Mouse (Mus musculus) midbrain, embryonic 12.5 days (tissue): Measurements from ENCODE around the gene Surf4. TPM values are rescaled to one million over a fixed set of nuclear protein-coding genes. Genes with fewer than 3 reads are reported as not detected.
A peak's percentile ranks its signal among the peaks of the same experiment; 100 is the strongest.
"Not testable (repeated sequence)": the region's sequence is repeated elsewhere in the genome, so short reads cannot be mapped to it uniquely, and the experiment has no call there.

ENCODE experiments used
- ATAC-seq: fragments of 200-750 bp; cut with Nextera tagmentation; 2 replicates; pipeline ENCODE4 v1.8.0; 2017; ENCODE audit warnings: low read depth, moderate TSS enrichment, moderate library complexity; ENCODE audit not compliant: low FRiP score
- H3K27ac ChIP-seq: fragments of 300-500 bp; sonication (generic); replicated peaks from 2 replicates; pipeline ENCODE4 v1.5.1; 2016; ENCODE audit warnings: mild to moderate bottlenecking
- H3K27me3 ChIP-seq: fragments of 300-500 bp; sonication (generic); 2 replicates; pipeline ENCODE4 v1.6.1; 2016; ENCODE audit warnings: mild to moderate bottlenecking
- H3K36me3 ChIP-seq: fragments of 300-500 bp; sonication (generic); 2 replicates; pipeline ENCODE4 v1.6.1; 2016
- H3K4me1 ChIP-seq: fragments of 300-500 bp; sonication (generic); 2 replicates; pipeline ENCODE4 v1.6.1; 2016
- H3K4me2 ChIP-seq: fragments of 300-500 bp; sonication (generic); replicated peaks from 2 replicates; pipeline ENCODE4 v1.6.1; 2016; ENCODE audit warnings: mild to moderate bottlenecking, moderate library complexity
- H3K4me3 ChIP-seq: fragments of 300-500 bp; sonication (generic); 2 replicates; pipeline ENCODE4 v1.5.1; 2016; ENCODE audit warnings: mild to moderate bottlenecking
- H3K9ac ChIP-seq: fragments of 300-500 bp; sonication (generic); replicated peaks from 2 replicates; pipeline ENCODE4 v1.6.1; 2016; ENCODE audit warnings: mild to moderate bottlenecking, moderate library complexity
- H3K9me3 ChIP-seq: fragments of 300-500 bp; sonication (generic); 2 replicates; pipeline ENCODE4 v1.6.1; 2016; ENCODE audit warnings: mild to moderate bottlenecking
- WGBS: fragments of 180-500 bp; shearing (Covaris S2); methylation state at CpG from one replicate; pipeline ENCODE4 v1.1.7; 2016; 5-methylcytosine and 5-hydroxymethylcytosine counted together
- polyA plus RNA-seq: library from polyadenylated mRNA; unstranded; fragments of >200 nt; fragmentation: Nextera tagmentation; extraction: Ambion mirVana; gene quantifications from 2 replicates; pipeline ENCODE4 v1.2.1, GENCODE M21; 2016

Surf4 gene
- polyA plus RNA-seq, 1 experiment from 2014 or later, result 132 TPM

DNA sequence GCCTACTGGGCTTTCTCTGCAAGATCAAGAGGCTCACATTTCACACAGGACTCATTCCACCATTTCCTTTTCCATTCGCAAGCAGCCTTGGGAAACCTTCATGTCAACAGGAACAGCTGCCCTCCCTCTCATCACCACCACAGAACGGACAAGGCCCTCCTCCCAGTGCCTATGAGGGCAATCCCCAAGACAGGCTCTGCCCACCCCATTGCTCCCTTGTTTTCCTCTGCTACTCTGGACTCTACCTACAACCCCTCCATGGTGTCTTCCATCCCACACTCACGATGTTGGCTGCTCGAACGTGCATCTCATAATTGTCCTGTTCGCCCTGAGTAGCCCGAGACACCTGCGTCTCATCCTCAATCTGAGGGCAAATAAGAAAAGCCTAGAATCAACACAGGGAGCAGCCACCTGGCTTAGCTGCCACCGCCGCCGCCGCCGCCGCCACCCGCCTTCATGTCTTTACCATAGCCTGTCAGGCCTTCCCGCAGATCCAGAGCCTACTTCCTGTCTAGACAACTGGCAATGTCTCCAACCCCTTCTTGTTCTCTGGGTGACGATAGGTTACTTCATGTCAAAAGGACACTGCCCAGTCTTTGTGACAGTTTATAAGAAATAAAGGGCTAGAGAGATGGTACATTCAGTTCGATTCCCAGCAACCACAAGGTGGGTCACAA lies 24.9 kb downstream of the Surf4 start:
- H3K27me3 ChIP-seq, result no peaks in the 10 kb centered on the region
- WGBS, result 83% methylated on average over 18 of the region's 18 CpGs
- no peak overlapping the region for H3K27ac ChIP-seq
- peak overlapping the region; percentile 84 for H3K9ac ChIP-seq
- peaks cover 61% of the 10 kb centered on the region for H3K36me3 ChIP-seq
- peaks cover 43% of the 10 kb centered on the region for H3K4me1 ChIP-seq
- ATAC-seq, result no peak
- H3K9me3 ChIP-seq, result no peaks in the 10 kb centered on the region
- peak overlapping the region; percentile 89 for H3K4me3 ChIP-seq
- H3K4me2 ChIP-seq, result peak overlapping the region; percentile 72

DNA sequence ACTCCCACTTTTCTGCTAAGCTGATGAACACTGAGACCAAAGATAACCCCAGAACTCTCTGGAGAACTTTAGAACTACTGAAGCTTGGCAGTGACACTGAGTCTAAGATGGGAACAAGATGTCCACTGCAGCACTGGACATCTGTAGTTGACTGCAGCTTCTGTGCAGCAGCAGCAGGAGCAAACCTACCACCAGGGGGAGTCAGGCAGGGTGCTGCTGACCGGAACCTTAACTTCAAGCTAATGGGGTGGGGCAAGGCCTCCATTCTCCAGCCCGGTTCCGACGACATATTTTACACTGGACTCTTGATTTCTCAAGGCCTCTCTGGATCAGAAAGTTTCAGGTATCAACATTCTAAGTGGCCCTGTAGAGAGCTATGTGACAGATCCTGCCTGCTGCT lies 26.6 kb downstream of the Surf4 start:
- Histone ChIP-seq H3K27me3 (no peaks in the 10 kb centered on the region), H3K9me3 (no peaks in the 10 kb centered on the region), H3K27ac (no peak overlapping the region), H3K4me1 (peaks cover 44% of the 10 kb centered on the region), H3K36me3 (peaks cover 43% of the 10 kb centered on the region), H3K4me3 (no peak overlapping the region), H3K9ac (no peak overlapping the region), H3K4me2 (no peak overlapping the region)
- no peak for ATAC-seq
- WGBS, result 65% methylated on average over 4 of the region's 4 CpGs

DNA sequence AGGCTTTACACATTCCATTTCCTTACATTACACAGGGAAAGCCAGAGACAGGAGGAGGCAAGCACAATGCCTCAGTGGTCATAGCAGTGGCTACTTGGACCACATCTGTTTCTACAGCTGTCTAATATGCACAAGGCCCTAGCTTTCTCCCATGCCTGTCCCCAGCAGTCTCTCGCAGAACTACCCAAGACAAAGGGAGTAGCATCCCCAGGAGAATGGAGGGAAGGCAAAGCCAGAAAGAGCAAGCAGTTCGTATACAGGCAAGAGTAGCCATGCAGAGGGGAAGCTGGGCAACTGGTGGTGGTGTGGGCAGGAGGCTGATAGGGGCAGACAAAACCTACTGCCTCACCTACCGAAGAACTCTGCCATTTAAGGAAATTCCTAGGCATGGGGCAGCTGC lies 27.3 kb downstream of the Surf4 start:
- Histone ChIP-seq H3K4me1 (peaks cover 44% of the 10 kb centered on the region), H3K9me3 (no peaks in the 10 kb centered on the region), H3K27me3 (no peaks in the 10 kb centered on the region), H3K4me2 (no peak overlapping the region), H3K27ac (no peak overlapping the region), H3K4me3 (no peak overlapping the region), H3K36me3 (peaks cover 37% of the 10 kb centered on the region), H3K9ac (no peak overlapping the region)
- no peak for ATAC-seq
- WGBS, result 89% methylated on average over 3 of the region's 3 CpGs

DNA sequence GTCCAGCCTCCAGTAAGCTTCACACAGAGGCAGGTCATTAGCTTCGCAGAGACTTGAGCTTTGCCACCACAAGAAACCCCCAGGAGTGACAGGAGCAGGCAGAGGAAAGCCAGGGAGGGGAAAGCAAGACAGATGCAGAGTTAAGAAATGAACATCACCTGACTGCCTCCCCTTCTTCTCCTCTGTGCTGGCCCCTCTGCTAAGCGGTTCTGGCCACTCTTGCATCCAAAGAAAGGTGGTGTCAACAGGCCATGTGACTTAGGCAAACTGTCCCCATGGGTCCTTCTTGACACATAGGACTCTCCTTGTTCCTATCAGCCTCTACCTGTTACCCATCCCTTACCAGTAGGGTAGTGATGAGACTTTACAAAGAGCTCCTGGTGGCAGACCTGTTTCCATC lies 27.8 kb downstream of the Surf4 start:
- Histone ChIP-seq H3K4me1 (peaks cover 48% of the 10 kb centered on the region), H3K4me3 (no peak overlapping the region)
- ATAC-seq, result no peak

DNA sequence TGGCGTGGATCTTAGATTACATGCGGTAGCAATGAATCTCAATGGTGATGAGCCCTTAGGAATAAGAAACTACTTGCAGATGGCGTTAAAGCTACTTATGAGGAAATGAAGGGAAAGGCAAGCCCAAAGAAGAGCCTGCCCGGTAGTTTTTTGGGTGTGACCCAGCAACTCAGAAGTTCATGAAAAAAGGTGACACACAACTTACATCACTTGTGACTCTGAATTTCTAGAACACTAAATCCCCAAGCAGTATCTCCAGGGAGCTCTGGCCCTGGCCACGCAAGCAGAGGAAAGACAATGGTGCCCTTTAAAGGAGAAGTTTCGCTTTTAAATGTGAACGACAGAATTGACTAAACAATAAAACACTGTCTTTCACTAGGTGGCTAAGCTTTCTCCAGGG lies 30.4 kb downstream of the Surf4 start:
- H3K27ac ChIP-seq, result peak overlapping the region; percentile 84
- no peaks in the 10 kb centered on the region for H3K27me3 ChIP-seq
- WGBS, result 10% methylated on average over 7 of the region's 7 CpGs
- H3K9me3 ChIP-seq, result no peaks in the 10 kb centered on the region
- H3K4me1 ChIP-seq, result peaks cover 34% of the 10 kb centered on the region
- H3K36me3 ChIP-seq, result peaks cover 56% of the 10 kb centered on the region
- no peak for ATAC-seq
- peak overlapping the region; percentile 63 for H3K9ac ChIP-seq
- peak overlapping the region; percentile 85 for H3K4me3 ChIP-seq
- peak overlapping the region; percentile 83 for H3K4me2 ChIP-seq

More for the DNA sequence above, 27.8 kb downstream of the Surf4 start:
- H3K27me3 ChIP-seq, result no peaks in the 10 kb centered on the region
- H3K4me2 ChIP-seq, result no peak overlapping the region
- H3K9ac ChIP-seq, result 0 out of 2 replicates have a peak overlapping the region, but pooled peaks have one; percentile 6
- no peak overlapping the region for H3K27ac ChIP-seq
- 83% methylated on average over 2 of the region's 2 CpGs for WGBS
- no peaks in the 10 kb centered on the region for H3K9me3 ChIP-seq
- peaks cover 36% of the 10 kb centered on the region for H3K36me3 ChIP-seq

DNA sequence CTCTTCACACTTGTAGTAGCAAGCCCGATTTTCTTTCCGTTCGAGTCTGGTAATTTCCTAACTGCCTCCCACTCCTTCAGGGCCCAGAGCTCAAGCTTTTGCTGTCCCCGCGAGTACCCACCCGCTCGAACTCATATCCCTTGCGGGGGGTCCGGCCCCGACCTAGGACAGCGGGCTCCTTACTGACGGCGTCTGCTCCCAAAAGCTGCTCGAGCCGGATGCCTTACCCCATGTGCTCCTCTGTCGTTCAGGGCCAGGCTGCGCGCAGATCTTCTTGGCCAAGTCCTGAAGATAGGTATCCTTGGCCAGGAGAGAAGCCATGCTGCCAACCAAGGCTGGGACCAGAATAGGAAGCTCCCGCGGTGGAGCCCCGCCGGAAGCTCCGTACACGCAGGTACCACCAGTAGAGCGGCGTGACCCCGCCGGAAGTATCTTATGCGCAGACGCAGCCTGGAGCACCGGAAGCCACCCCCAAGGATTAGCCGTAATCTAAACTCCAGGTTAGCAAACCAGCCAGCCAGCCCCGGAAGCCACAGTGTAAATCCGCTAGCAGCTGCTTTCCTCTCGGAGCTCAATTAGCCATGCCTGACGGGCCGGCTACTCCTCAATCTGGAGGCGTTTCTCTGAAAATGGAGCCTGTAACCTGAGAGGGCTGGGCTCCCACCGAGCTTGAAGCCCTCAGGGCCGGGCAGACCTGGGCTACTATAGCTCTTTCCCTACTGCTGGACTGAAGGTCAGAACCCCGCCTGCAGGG lies 31.1 kb downstream of the Surf4 start, which contains the start of gene Surf6:
Gene Surf6 (minus strand): TSS at position 413 of the 754 bp plus-strand sequence.
- ATAC-seq, result peak; percentile 94
- H3K9ac ChIP-seq, result peak within 1 kb of the TSS; percentile 82
- peak within 1 kb of the TSS; percentile 84 for H3K27ac ChIP-seq
- H3K9me3 ChIP-seq, result no peaks in the 10 kb centered on the region
- H3K4me2 ChIP-seq, result peak within 1 kb of the TSS; percentile 83
- no peaks in the 10 kb centered on the region for H3K27me3 ChIP-seq
- peaks cover 56% of the 10 kb centered on the region for H3K36me3 ChIP-seq
- peak within 1 kb of the TSS; percentile 85 for H3K4me3 ChIP-seq
- WGBS, result 0% methylated on average over 41 of the region's 41 CpGs
- peaks cover 27% of the 10 kb centered on the region for H3K4me1 ChIP-seq

DNA sequence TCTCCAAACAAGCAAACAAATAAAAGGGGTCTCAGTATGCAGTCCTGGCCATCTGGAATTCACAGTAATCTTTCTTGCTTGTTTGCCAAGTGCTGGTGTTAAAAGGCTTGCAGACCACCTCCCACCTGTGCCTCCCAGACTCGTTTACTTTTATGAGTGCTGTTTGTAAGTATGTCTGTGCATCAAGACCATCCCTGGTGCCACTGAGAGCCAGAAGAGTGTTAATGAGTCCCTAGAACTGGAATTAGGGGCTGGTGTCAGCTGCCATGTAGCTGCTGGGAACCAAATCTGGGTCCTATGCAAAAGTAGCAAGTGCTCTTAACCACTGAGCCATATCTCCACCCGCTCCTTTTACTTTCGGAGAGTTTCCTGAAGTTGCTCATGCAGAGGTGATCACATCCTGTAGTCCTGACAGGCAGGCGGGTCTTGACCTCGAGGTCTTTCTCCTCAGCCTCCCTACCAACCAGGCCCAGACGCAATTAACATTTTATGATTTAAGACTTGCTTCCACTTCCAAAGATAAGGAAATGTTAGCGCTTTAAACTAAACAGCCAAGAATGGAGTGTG lies 31.8 kb downstream of the Surf4 start:
- peaks cover 58% of the 10 kb centered on the region for H3K36me3 ChIP-seq
- no peak for ATAC-seq

DNA sequence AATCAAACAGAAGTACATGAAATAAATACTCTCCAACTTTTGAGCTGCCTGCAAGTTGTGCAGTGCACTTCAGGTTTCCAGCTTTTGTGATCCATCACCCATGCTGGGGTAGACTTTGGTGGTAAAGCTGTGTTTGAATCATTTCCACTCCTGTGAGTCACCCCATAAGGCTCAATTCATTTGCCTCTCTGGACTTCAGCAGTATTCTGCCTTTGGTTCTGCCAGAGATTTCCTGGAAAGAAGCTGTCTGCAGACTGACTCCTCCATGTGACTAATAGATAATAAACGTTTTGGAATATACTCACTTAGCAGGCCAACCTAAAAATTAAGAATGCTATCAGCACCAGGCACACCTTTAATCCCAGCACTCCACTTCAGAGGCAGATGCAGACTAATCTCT lies 33.0 kb downstream of the Surf4 start:
- no peak overlapping the region for H3K4me3 ChIP-seq
- H3K9me3 ChIP-seq, result no peaks in the 10 kb centered on the region
- H3K36me3 ChIP-seq, result peaks cover 58% of the 10 kb centered on the region
- no peak overlapping the region for H3K27ac ChIP-seq
- H3K4me1 ChIP-seq, result peaks cover 24% of the 10 kb centered on the region
- H3K27me3 ChIP-seq, result no peaks in the 10 kb centered on the region
- 0 out of 2 replicates have a peak overlapping the region, but pooled peaks have one; percentile 17 for H3K9ac ChIP-seq
- H3K4me2 ChIP-seq, result no peak overlapping the region
- 88% methylated on average over 1 of the region's 1 CpGs for WGBS
- no peak for ATAC-seq

More for the DNA sequence above, 31.8 kb downstream of the Surf4 start:
- no peaks in the 10 kb centered on the region for H3K27me3 ChIP-seq
- H3K27ac ChIP-seq, result no peak overlapping the region
- H3K4me3 ChIP-seq, result peak overlapping the region; percentile 85
- H3K9me3 ChIP-seq, result no peaks in the 10 kb centered on the region
- peak overlapping the region; percentile 83 for H3K4me2 ChIP-seq
- 14% methylated on average over 7 of the region's 7 CpGs for WGBS
- H3K4me1 ChIP-seq, result peaks cover 24% of the 10 kb centered on the region
- peak overlapping the region; percentile 82 for H3K9ac ChIP-seq

DNA sequence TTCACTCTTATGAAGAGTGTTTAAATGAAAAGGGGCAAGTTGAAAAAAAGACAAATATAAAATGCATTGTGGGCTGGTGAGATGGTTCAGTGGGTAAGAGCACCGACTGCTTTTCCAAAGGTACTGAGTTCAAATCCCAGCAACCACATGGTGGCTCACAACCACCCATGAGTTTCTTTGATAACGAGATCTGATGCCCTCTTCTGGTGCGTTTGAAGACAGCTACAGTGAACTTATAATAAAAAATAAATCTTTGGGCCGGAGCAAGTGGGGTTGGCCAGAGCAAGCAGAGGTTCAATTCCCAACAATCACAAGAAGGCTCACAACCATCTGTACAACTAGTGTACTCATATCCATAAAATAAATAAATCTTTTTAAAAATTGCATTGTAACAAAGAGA lies 37.8 kb downstream of the Surf4 start:
- Histone ChIP-seq H3K9ac (no peak overlapping the region), H3K36me3 (peaks cover 89% of the 10 kb centered on the region), H3K4me3 (no peak overlapping the region), H3K4me2 (no peak overlapping the region), H3K9me3 (no peaks in the 10 kb centered on the region), H3K27ac (no peak overlapping the region), H3K27me3 (no peaks in the 10 kb centered on the region), H3K4me1 (peaks cover 2% of the 10 kb centered on the region; the same call in 1 of the 2 replicates)
- WGBS, result 87% methylated on average over 4 of the region's 4 CpGs
- ATAC-seq, result no peak

DNA sequence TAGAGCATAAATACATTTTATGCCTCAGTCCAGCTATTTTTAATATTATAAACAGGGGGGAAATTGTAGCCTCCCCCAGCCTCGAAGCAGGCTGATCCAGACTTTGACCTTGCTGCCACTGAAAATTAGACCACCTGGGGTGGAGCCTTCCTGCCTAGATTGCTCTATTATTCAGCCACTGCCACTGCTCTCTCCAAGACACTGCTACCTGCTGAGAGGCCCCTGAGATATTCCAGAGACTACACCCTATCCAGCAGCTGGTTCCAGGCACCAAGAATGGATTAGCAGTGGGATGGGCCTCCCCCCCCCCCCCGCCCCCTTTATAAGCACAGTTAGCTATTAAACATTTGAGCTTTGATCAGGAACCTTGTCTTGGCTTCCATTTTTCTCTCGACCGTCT lies 47.6 kb downstream of the Surf4 start:
- not testable (repeated sequence) for ATAC-seq

DNA sequence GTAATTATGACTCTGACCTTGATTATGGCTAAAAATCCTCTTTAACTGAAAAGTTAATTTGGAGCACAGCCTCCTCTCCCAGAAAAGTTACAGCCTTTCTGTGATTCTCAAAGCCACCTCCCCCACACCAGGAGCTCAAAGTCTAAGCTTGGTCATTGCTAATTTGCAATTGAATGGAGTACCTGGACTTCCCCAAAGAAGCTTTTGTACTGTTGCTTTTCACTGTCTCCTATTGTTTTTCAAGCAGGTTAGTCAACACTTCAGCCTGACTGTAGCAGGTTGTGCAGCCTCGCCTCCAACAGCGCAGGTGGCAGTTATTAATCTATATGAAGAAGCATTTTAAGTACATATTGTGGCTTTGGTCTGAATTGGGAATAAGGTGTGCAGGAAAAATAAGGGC lies 48.2 kb downstream of the Surf4 start:
- not testable (repeated sequence) for H3K4me3 ChIP-seq, H3K27me3 ChIP-seq, ATAC-seq, H3K4me1 ChIP-seq, H3K9ac ChIP-seq, H3K27ac ChIP-seq, H3K4me2 ChIP-seq
- peaks cover 23% of the 10 kb centered on the region for H3K36me3 ChIP-seq
- 69% methylated on average over 2 of the region's 2 CpGs for WGBS
- peaks cover 10% of the 10 kb centered on the region for H3K9me3 ChIP-seq

More for the DNA sequence above, 47.6 kb downstream of the Surf4 start:
- H3K27me3 ChIP-seq, H3K4me3 ChIP-seq, H3K4me1 ChIP-seq, H3K27ac ChIP-seq, H3K4me2 ChIP-seq, H3K9ac ChIP-seq: not testable (repeated sequence)
- 52% methylated on average over 4 of the region's 4 CpGs for WGBS
- peaks cover 29% of the 10 kb centered on the region for H3K36me3 ChIP-seq
- H3K9me3 ChIP-seq, result peaks cover 10% of the 10 kb centered on the region

DNA sequence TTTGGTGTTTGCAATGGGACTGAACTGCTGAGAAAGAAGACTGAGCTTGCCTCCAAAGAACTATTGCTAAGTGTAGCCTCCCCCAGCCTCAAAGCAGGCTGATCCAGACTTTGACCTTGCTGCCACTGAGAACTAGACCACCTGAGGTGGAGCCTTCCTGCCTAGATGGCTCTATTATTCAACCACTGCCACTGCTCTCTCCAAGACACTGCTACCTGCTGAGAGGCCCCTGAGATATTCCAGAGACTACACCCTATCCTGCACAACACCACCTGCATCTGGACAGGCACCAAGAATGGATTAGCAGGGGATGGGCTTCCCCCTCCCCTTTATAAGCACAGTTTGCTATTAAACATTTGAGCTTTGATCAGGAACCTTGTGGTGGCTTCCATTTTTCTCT lies 55.2 kb downstream of the Surf4 start:
- no peaks in the 10 kb centered on the region for H3K4me1 ChIP-seq
- H3K4me2 ChIP-seq, result no peak overlapping the region
- H3K36me3 ChIP-seq, result no peaks in the 10 kb centered on the region
- no peak overlapping the region for H3K27ac ChIP-seq
- ATAC-seq, result no peak
- H3K9me3 ChIP-seq, result no peaks in the 10 kb centered on the region; the same call in 1 of the 2 replicates
- no peaks in the 10 kb centered on the region for H3K27me3 ChIP-seq
- no peak overlapping the region for H3K4me3 ChIP-seq
- H3K9ac ChIP-seq, result no peak overlapping the region
